8 mouse cellular contexts compared by ENCODE assay signal in the genomic region with DNA sequence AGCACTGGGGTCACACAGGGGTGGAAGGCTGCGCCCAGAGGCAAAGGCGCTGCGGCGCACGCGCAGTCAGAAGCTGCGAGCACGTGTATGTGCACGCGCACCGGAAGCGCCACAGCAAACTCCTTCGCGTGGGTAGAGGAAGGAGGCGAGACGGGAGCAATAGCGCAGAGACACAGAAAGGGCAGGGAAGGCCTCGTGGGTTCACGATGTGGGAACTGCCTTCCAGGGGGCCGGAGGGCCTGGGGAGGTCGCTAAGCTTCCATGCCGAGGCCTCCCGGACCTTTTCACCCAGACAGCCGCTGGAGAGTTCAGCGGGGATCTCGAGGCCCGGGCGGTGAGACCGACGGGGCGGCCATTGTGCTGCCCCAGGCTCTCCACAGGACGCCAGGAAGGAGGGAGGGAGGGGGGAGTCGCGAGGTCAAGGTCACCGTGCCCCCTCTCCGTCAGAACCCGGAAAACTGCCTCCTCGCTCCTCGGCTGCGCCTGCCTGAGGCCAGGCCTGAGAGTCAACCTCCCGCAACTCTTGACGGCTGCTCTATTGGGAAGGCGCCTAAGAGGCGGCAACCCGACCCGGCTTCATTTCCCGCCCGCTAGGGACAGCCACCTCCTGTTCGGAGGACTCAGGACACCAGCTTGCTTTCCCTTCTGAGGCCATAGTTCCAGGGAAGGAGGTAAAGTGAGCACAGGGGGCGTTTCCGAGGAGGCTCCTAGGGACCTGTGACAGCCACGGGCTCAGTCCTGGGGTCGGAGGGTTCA. TPM values are rescaled to one million over a fixed set of nuclear protein-coding genes. Genes with fewer than 3 reads are reported as not detected.
DNase-seq lines count a peak whose midpoint lies in the region; ATAC-seq lines count a peak whose summit lies in the region.

A gene (plus strand): TSS at position 453 of the 756 bp plus-strand sequence.

- no peak within 1 kb of the TSS for H3K9ac ChIP-seq in hindbrain, embryonic 15.5 days
- H3K9ac ChIP-seq in midbrain, embryonic 14.5 days (replicated peaks; ENCODE audit: low read length), result no peak within 1 kb of the TSS; the same call in 1 of the 2 replicates

- DNase-seq in heart, embryonic 10.5 days (ENCODE audit: low spot score), result peak; percentile 82
- DNase-seq in heart, adult 8-10 months (ENCODE audit: low spot score), result no peak
- DNase-seq in embryonic facial prominence, embryonic 10.5 days (ENCODE audit: low spot score), result peak; percentile 78
- DNase-seq in left cerebral cortex, adult 8-10 months (ENCODE audit: low spot score in 2 of 2), result peak; percentile 47 to 53
- DNase-seq in midbrain, embryonic 14.5 days, result peak; percentile 86
- peak; percentile 50 for DNase-seq in yolk sac, embryonic 10.5 days (ENCODE audit: low spot score)
- DNase-seq in c-Kit-positive CD71-positive TER-119-positive erythroid progenitor cells, embryonic 14.5 days (ENCODE audit: low spot score), result no peak

- peaks cover 53% of the 10 kb centered on the region for H3K27me3 ChIP-seq in heart, embryonic 10.5 days (ENCODE audit: insufficient read depth, poor library complexity, severe bottlenecking)
- peaks cover 64% of the 10 kb centered on the region for H3K27me3 ChIP-seq in embryonic facial prominence, embryonic 10.5 days (replicated peaks; ENCODE audit: low read depth, poor library complexity, severe bottlenecking)
- peaks cover 12% of the 10 kb centered on the region; the same call in 1 of the 2 replicates for H3K27me3 ChIP-seq in hindbrain, embryonic 15.5 days
- H3K27me3 ChIP-seq in midbrain, embryonic 14.5 days (ENCODE audit: control insufficient read depth, insufficient read depth, low read length), result peaks cover 3% of the 10 kb centered on the region; the same call in 1 of the 2 replicates

- no peaks in the 10 kb centered on the region for H3K36me3 ChIP-seq in heart, embryonic 10.5 days
- no peaks in the 10 kb centered on the region for H3K36me3 ChIP-seq in embryonic facial prominence, embryonic 10.5 days (replicated peaks)
- no peaks in the 10 kb centered on the region for H3K36me3 ChIP-seq in hindbrain, embryonic 15.5 days
- H3K36me3 ChIP-seq in midbrain, embryonic 14.5 days (ENCODE audit: control insufficient read depth, insufficient read depth, low read length), result no peaks in the 10 kb centered on the region

- H3K9me3 ChIP-seq in heart, embryonic 10.5 days, result no peaks in the 10 kb centered on the region
- no peaks in the 10 kb centered on the region for H3K9me3 ChIP-seq in embryonic facial prominence, embryonic 10.5 days
- H3K9me3 ChIP-seq in hindbrain, embryonic 15.5 days, result no peaks in the 10 kb centered on the region
- no peaks in the 10 kb centered on the region for H3K9me3 ChIP-seq in midbrain, embryonic 14.5 days (ENCODE audit: control insufficient read depth, low read length)

- peak within 1 kb of the TSS; percentile 88 for H3K27ac ChIP-seq in heart, embryonic 10.5 days
- H3K27ac ChIP-seq in embryonic facial prominence, embryonic 10.5 days (replicated peaks), result peak within 1 kb of the TSS; percentile 81
- no peak within 1 kb of the TSS for H3K27ac ChIP-seq in hindbrain, embryonic 15.5 days (replicated peaks)
- H3K27ac ChIP-seq in midbrain, embryonic 14.5 days (replicated peaks; ENCODE audit: low read depth, low read length), result no peak within 1 kb of the TSS

- peak within 1 kb of the TSS; percentile 61 for H3K4me2 ChIP-seq in hindbrain, embryonic 15.5 days
- peak within 1 kb of the TSS; percentile 66 for H3K4me2 ChIP-seq in midbrain, embryonic 14.5 days (ENCODE audit: low read length)

- ATAC-seq in hindbrain, embryonic 15.5 days (ENCODE audit: low FRiP score, low read depth), result peak; percentile 65; the same call in 1 of the 2 replicates
- ATAC-seq in midbrain, embryonic 14.5 days (ENCODE audit: low FRiP score, low TSS enrichment), result peak; percentile 57; the same call in 1 of the 2 replicates

- 12% methylated on average over 53 of the region's 53 CpGs for WGBS in heart, embryonic 10.5 days
- WGBS in embryonic facial prominence, embryonic 10.5 days, result 9% methylated on average over 53 of the region's 53 CpGs
- WGBS in hindbrain, embryonic 15.5 days, result 10% methylated on average over 51 of the region's 53 CpGs
- WGBS in midbrain, embryonic 14.5 days, result 8% methylated on average over 53 of the region's 53 CpGs

- peaks cover 29% of the 10 kb centered on the region for H3K4me1 ChIP-seq in heart, embryonic 10.5 days
- H3K4me1 ChIP-seq in embryonic facial prominence, embryonic 10.5 days, result peaks cover 28% of the 10 kb centered on the region
- peaks cover 10% of the 10 kb centered on the region for H3K4me1 ChIP-seq in hindbrain, embryonic 15.5 days (replicated peaks)
- peaks cover 6% of the 10 kb centered on the region; the same call in 1 of the 2 replicates for H3K4me1 ChIP-seq in midbrain, embryonic 14.5 days (ENCODE audit: control insufficient read depth, insufficient read depth, low read length)

- H3K4me3 ChIP-seq in heart, embryonic 10.5 days, result peak within 1 kb of the TSS; percentile 49
- H3K4me3 ChIP-seq in embryonic facial prominence, embryonic 10.5 days, result peak within 1 kb of the TSS; percentile 50
- peak within 1 kb of the TSS; percentile 36 for H3K4me3 ChIP-seq in hindbrain, embryonic 15.5 days
- H3K4me3 ChIP-seq in midbrain, embryonic 14.5 days (replicated peaks; ENCODE audit: low read depth, low read length), result peak within 1 kb of the TSS; percentile 37

RNA-seq across cellular contexts. Expression of the gene that starts here (rescaled TPM):
- polyA plus RNA-seq in heart, embryonic 10.5 days (2016; fragmentation: Nextera tagmentation; extraction: Ambion mirVana), result 0.50 and 0.83 TPM in 2 replicates
- not detected for total RNA-seq in heart, adult 8-10 months (2022)
- 0.28 and 0.32 TPM in 2 replicates for polyA plus RNA-seq in embryonic facial prominence, embryonic 10.5 days (2016; fragmentation: Nextera tagmentation; extraction: Ambion mirVana)
- polyA plus RNA-seq in hindbrain, embryonic 15.5 days (2015; fragmentation: Nextera tagmentation; extraction: Ambion mirVana), result 0.62 and 1.3 TPM in 2 replicates
- 1 to 10 TPM; 1.6 to 2.6 (median 2.1) TPM for total RNA-seq in left cerebral cortex, adult 8-10 months (2022)
- polyA plus RNA-seq in midbrain, embryonic 14.5 days (2014; fragmentation: Nextera tagmentation; extraction: Ambion mirVana), result 0.16 and 0.54 TPM in 2 replicates

Comparison
In these comparisons a context has a peak if more than half of its experiments do, and no peak if none do; other contexts are left out.
1. Peak in DNase-seq, H3K4me3 ChIP-seq and H3K27ac ChIP-seq in heart, embryonic 10.5 days; RNA of the gene not detected or under 1 TPM.
2. Peak in DNase-seq, H3K4me3 ChIP-seq and H3K27ac ChIP-seq in embryonic facial prominence, embryonic 10.5 days; RNA of the gene not detected or under 1 TPM.
3. Peak in DNase-seq, ATAC-seq, H3K4me3 ChIP-seq and H3K4me2 ChIP-seq in midbrain, embryonic 14.5 days; RNA of the gene not detected or under 1 TPM.
4. DNase-seq: peak in left cerebral cortex, adult 8-10 months (2 of 2) and yolk sac, embryonic 10.5 days (single experiment); none in heart, adult 8-10 months (single experiment) and c-Kit-positive CD71-positive TER-119-positive erythroid progenitor cells, embryonic 14.5 days (single experiment).
5. Peak in every context shown above with its lines, with median percentiles within 50 percentile points of each other: H3K4me3 ChIP-seq.